Mouse (Mus musculus) regulatory T cell (primary cell): Measurements from ENCODE around the gene Ctnnbl1.

Source experiments
- in situ Hi-C: fragments of 300-600 bp; cut with MboI, MseI; formaldehyde crosslinking; loops from one replicate; pipeline ENCODE4 v1.15.1; 2025; ENCODE audit warnings: high pct_unique_total_duplicates

Ctnnbl1 gene

DNA sequence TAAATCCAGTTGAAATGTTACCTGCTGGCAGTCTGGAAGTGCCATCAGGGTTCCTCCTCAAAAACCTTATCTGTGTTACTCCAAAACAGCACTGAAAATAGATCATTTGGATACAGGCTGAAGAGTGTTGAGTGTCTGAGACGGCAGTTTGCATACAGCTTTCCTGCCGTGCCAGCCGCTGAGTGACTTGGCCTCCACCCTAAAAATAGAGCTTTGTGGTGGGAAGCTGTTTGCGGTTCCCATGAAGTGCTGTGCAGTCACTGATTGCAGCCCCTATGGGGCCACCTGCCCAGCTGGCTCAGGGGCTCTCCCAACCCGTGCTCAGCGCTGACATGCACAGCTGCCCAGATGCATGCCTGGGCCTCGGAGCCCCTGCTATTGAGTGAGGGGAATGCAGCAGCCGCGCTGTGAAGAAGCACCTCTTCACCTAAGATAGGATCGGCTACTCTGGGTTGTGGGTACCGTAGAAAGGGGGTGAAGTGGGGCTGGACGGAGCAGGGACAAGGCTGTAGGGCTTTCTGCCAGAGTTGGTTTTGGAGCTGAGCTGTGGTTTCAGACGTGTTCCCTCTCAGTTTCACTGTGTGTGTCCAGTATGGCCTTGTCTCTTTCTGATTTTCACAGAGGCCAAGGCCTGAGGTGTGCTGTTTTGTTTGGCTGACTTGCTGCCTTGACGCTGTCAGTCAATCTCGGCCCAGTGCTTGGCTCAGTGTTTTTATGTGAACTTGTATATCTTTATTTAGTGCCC lies 81.5 kb downstream of the Ctnnbl1 start:
- in situ Hi-C loops: no loop called here

DNA sequence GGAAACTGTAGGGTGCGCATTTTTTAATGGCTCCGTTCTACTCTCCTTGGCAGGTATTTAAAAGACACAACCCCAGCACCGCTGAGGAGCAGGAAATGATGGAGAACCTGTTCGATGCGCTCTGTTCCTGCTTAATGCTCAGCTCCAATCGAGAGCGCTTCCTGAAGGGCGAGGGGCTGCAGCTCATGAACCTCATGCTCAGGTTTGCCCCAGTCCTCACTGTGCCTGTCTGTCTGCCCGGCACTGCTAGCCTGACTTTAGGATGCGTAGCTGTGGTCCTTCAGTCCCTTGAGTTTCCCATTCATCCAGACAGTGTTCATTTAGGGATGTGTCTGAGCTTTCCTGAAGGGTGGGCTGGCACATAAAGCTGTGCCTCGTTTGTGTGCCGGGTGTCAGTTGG lies 82.2 kb downstream of the Ctnnbl1 start:
- in situ Hi-C loops: no loop called here

DNA sequence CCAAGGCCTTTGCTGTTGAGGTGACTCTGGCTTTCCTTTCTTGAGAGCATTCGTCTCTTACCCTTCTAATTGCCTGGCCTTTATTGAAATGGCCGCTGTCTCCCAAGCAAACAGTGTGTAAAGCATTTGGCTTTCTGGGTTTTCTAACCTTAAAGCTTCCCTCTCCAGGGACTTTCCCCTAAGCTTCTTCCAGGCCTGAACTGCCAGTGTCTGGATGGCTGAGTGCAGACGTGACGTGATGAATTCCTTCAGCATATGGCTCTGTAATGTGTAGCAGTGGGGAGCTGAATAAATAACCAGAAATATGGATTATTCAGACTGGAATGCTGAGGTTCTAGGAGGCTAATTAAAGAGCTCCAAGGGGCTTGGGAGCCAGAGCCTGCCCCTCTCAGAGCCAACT lies 84.1 kb downstream of the Ctnnbl1 start:
- in situ Hi-C loops: no loop called here

DNA sequence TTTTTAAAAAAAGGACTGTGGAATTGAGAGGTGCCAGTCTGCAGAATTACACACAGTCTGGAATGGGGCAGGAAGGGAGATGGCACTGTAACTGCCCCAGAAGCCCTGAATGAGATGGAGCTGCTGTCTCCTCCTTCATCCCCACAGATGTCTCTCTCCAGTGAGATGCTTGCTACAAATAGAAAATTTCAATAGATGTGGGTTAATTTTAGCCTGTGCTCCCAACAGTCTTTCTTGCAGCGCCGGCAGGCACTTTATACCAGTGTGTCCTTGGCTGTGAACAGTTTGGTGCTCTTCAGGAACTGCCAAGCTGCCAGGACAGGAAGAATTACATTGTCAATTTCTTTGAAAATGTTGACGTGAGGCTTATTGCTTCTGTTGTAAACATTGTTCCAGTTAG lies 86.3 kb downstream of the Ctnnbl1 start:
- in situ Hi-C loops: no loop called here

DNA sequence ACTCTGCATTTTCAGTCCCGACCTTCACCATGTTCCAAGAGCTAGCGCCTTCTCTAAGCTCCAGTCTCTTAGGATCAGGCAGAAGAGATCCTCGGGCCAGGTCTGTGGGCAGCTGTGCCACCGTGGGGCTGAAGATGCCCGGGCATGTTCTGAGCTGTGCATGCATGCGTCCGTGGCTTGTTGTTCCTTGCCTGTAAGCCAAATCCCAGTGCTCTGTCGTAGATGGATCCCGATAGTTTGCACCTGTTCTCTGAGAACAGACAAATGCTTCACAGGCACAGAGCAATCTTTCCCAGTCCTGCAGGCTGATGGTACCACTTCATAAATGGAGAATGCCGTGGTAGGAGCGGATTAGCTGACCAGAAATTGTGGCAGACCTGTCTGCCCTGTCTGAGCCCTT lies 87.0 kb downstream of the Ctnnbl1 start:
- in situ Hi-C loops: no loop called here

DNA sequence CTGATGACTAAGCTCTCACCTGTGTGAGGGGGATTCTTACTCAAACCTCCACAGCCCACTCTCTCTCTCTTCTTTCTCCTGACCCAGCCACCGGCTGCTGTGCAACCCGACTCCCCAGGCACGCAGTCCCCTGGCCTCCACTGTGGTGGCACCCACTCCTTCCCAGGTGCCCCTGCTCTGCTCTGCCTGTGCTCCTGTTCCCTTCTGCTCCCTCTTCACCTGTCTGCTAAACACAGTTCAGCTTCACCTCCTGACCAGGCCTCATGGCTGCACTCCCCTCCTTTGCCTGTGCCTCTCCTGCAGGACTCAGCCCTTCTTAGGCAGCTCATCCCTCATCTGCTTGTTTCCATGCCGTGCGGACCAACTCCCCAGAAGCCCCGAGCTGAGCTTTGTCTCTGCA lies 92.9 kb downstream of the Ctnnbl1 start:
- in situ Hi-C loops: no loop called here

DNA sequence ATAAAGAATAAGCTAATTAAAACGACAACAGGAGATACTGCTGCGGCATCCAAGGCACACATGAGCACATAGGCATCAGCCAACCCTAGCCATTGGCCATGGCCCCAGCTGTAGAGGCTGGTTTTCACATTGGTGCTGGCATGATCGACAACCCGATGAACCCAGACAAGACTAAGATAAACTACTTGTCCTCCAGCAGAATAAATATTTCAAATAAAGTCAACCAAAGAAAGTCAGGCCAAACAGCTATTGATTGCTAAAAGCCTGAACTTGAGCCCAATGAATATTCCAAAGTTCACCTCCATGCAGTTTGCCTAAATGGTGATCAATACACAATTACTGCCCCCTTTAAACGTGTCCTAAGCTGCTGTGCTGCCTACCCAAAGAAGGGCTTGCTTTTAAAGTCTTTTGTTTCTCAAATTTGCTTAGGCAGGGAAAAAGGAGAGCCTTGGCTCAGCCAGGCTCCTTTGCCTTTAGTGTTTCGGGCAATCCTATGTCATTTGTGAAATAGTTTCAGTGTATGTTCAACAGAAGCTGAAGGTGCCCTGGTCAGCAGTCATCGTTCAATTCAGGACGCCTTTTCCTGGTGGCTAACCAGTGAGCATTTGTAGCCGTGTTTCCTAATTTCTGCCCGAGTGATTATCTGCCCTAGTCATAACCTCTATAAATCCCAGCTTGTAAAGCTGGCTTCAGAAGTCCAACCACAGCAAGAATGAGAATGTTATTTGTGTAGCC lies 93.6 kb downstream of the Ctnnbl1 start:
- in situ Hi-C loops: no loop called here

DNA sequence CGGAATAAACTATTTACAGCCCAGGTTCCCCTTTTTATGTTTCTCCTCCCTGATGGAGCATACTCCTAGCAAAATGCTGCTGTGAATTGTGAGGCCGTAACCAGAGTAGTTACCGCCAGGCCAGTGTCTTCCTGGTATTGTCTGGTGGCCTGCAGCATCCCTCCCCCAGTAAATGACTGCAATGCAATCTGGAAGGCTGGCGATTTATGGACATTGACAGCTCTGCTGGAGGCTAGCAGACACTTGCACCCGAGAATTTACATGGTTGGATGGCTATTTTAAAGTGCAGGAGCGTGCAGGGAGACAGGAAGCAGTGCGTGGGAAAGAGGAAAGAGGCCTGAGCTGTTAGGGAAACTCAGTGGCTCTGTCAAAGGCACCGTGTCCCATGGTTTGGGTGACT lies 99.8 kb downstream of the Ctnnbl1 start:
- in situ Hi-C loops: no loop called here

DNA sequence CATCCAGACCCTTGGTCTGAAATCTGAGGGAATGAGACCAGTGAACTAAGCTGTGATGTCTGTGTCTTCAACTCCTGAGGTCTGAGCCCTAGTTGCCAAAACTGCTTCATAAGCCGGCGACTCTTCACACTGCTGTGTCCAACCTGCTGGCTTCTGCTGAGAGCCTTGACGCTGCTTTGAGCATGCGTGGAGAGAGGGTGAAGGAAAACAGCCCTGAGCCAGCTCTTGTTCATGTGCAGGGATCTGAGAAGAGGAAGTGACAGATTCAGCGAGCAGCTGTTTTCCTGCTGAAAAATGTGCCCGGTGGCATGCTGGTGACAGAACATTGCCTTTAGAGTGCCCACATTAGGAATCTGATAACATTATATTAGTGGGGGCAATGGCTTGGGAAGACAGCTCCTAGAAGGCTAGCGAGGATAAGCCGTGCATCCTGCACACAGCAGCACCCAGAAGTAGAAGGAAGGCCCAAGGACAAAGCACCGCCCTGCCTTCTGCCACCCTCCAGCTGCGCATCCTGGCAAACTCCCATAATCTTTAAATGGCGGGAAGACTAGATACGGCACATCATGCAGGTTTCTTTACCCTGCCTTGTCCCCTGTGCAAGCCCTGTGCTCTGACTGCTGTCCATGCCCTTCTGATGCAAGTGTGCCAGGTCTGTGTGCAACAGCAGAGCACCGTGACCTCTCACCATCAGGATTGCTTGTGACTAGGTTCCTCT lies 101.2 kb downstream of the Ctnnbl1 start:
- in situ Hi-C loops: no loop called here

DNA sequence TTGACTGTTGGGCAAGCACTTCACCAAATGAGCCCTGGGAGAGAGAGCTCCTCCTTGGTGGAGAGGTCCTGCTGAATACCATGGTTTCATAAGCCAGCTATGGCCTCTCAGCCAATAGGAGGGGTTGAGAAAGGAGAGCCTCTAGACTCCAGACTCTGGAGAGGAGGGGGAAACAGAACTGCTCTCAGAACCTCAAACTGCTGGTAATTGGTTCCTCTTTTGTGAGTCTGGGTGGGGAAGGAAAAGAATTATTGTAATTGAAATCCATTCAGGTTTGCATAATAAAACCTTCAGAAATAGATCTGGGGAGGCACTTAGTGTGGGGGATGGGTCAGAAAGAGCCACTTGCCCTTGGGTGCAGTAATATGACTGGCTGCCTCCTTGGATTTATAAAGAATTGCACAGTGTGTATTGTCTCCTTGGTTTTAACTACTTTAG lies 103.5 kb downstream of the Ctnnbl1 start:
- in situ Hi-C loops: no loop called here

DNA sequence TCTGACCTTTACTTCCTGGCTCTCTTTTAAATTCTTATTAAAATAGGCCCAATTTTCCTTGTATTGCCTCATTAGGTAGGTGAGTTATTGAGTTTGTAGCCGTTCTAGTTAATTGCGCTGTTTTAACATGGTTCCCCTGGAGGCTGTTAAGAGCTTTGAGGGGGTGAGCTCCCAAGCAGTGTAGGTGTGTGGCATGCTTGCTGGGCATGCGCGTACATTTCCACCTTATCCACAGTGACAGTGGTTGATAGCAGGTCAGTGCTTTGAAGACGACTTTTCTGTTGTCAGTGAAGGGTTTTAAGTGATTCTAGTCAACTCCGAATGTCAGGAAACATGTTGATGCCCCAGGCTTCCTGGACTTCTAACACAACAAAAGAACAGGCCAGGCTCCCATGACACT lies 103.9 kb downstream of the Ctnnbl1 start:
- in situ Hi-C loops: no loop called here

DNA sequence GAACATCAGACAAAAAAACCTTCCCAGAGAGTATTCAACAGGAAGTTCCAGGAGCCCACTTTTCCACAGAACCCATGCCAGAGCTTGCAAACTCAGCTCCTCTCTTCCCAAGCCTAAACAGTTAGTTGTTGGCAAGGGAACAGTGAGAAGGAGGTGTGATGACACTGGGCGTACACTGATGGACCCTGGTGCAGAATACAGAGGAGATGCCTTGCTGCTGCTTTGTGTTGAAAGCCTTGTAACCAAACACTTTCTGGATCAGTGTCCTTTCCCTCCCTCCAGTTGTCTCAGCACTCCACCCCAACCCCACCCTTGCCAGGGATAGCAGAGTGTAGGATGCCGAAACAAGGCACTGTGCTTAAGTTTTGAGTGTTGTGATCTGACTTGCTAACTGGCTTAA lies 107.5 kb downstream of the Ctnnbl1 start:
- in situ Hi-C loops: no loop called here

DNA sequence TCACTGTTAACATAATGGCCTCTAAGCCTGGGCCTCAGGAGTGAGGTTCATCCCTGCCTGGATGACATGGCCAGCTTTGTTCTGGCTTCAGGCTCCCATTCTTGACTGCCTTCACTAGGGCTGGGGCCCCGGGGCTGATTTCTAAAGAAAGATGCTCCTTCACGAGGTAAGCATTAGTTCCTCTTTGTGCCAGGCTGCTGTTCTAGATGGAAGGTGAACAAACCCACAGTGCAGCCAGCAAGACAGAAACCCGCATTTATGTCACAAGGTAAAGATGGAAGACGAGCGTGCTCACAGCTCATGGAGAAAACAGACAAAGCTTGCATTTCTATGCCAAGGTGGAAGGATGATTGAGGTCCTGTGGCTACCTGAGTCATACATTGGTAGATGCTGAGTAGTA lies 108.6 kb downstream of the Ctnnbl1 start:
- in situ Hi-C loops: no loop called here

DNA sequence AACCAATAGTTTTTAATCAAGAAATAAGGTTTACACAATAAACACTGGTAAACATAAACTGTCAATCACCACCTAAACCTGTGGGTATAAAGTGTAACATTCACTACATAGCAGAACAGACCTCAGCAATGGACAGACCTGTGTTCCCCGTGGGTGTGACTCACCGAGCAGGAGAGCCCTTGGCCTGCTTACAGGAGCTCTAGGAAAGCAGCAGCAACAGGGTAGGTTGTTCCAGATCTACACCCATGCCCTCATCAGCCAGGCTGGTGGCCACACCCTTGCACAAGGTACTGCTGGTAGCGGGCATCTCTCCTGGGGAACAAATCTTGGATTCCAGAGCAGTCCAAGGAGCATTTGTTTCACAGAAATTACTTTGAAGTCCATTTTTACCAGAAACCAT lies 115.9 kb downstream of the Ctnnbl1 start:
- in situ Hi-C loops: no loop called here

DNA sequence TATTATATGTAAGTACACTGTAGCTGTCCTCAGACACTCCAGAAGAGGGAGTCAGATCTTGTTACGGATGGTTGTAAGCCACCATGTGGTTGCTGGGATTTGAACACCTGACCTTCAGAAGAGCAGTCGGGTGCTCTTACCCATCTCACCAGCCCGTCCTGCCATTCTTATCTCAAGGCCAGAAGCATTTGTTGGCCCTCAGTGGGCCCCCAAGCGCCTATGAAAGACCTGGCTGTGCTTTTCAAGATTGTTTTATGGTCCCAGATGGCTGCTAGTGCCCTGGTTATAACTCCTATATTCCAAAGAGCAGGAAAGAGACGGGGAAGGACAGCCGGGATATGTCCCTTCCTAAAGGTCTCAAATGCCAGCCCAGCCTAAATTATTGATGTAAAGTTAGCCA lies 118.6 kb downstream of the Ctnnbl1 start:
- in situ Hi-C loops: no loop called here

DNA sequence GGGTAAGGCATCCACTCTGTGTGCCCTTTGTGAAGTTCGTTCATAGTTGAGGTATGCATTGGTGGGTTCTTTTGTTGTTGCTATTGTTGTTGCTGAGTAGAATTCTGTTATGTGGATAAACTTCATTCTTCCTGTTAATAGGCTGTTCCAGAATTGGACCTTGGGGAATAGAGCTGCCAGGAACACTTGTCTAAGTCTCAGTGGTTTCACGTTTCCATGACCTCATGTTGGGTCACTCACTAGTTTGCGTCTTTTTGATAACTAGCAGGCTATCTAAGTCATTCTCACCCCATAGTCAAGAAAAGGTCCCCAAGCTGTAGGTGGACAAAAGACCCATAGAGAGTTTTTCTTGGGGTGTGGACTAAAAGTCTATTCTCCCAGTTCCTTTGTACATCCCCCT lies 120.3 kb downstream of the Ctnnbl1 start:
- in situ Hi-C loops: no loop called here

DNA sequence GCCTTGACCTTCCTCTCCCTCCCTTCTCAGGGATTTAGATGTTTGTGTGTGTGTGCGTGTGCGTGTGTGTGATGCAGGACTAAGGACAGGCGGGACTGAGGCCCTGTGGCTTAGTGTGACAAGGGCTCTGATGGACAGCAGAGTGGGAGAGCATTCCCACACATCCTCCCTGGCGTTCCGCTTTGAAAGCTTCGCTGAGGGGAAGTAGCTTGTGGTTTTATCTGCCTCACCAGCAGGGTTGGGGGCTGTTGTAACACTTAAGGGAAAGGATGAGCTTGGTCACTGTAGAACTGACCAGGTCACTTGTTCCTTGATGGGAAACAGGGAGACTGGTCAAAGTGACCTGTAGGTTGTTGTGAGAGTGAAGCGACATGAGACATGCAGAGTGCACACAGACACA lies 121.1 kb downstream of the Ctnnbl1 start:
- in situ Hi-C loops: no loop called here

DNA sequence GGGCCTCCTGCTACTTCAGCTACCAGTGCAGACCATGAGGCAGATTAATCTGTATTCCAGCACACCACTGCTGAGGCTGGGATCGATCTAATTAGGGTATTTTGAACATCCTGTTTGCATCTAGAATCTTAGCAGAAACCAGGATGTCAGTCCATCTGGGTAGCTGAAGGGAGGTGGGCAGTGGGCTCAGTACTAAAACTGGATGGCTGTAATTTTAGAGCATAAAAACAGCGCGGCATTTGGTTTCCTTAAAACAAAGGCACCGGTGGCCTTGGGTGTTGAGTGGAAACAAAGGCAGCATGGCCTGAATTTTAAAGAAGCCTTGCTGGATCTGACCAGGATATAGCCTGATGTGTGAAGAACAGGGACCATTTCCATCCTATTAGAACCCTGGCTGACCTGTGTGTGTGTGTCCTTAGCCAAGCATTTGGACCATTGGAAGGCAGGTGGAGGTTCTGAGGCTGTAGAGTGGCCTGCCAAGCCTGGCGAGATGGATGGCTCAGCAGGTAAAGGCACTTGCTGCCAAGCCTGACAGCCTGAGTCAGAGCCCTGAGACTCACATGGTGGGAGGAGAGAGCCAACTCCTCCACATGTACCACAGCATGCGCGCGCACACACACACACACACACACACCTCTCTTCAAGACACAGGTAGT lies 122.0 kb downstream of the Ctnnbl1 start:
- in situ Hi-C loops: no loop called here

DNA sequence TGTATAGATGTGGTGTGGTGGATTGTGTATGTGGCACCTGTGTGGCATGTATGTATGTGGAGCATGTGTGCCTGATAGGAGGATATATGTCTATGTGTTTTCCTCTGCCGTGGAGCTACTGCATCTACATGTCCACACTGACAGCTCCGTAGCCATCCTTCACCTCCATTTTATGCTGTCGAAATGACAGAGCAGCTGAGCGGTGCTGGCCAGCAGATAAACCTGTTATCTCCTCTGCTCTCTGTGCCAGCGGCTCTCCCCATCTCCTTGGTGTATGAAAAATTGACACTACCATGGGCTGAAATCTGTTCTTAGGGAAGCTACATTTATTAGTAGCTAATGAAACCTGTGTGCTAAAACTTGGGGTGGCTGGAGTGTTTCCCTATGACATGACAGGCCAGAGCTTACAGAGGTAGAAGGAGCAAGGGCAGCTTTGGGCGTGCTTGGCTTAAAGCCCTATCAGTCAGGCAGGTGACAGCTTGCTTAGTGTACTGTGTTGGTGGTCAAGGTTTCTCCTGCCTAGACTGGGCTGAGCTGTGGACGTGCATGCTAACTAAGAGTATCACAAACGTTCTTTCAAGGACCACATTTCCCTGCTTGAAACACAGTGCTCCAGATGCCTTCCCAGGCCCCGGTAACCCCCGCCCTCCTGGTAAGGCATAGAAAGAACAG lies 124.2 kb downstream of the Ctnnbl1 start:
- in situ Hi-C loops: no loop called here

DNA sequence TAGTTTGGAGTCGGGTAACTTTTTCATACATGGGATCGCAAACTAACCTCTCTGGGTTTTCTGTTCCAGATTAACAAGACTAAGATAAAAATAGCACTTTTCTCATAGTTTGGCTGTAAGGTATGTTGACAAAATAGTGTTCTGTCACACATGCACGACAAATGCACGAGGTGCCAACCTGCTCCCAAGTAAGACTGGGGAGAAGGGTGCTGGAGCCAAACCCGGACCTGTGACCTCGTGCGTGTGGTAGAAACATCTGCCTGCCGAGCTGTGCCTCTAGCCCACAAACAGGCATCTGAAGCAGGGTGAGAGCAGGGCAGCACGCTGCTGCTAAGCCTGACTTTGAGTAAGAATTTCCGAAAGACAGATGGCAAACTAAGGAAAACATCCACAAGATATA lies 125.1 kb downstream of the Ctnnbl1 start:
- in situ Hi-C loops: no loop called here

DNA sequence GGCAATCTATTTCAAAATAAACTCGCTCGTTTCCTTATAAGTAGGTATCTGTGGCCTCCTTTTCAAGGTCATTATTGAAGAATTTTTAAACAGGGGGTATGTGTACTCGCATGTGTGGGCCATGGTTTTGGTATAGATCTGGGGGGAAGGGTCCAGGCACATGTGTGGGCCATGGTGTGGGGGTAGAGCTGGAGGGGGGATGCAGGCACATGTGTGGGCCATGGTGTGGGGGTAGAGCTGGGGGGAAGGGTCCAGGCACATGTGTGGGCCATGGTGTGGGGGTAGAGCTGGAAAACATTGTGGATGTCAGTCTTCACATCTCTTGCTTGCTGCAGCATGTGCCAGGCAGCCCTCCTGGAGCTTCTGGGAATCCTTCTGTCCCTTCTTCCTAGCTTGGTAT lies 129.9 kb downstream of the Ctnnbl1 start:
- in situ Hi-C loops: no loop called here

DNA sequence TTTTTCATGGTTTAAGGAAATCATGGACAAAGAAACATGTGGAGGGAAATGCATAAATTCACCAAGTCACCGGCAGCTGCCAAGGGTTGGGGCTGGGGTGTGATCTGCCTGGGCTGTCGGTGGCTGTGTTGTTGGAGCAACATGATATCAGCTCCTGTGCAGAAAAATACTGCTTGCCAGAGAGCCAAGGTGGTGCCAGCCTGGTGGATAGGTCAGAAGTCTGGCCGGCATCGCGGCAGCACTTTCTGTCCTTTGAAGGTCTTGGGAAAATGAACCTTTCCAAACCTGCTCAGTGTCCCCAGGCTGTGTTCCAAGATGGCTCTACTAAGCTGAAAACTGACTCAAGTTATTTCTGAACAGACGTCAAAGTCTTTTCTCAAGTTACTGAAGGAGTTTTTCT lies 133.0 kb downstream of the Ctnnbl1 start:
- in situ Hi-C loops: loop anchor here (10.0 kb wide), 1 partner anchor 235 kb away; no protein-coding TSS in a partner anchor
